Mouse (Mus musculus) lung, adult 2 months (tissue): ENCODE measurements around the gene Thap4. TPM values are rescaled to one million over a fixed set of nuclear protein-coding genes. Genes with fewer than 3 reads are reported as not detected.

Source experiments
- DNase-seq: peaks from one replicate; pipeline ENCODE4 v3.0.0; 2022
- H3K4me1 ChIP-seq: fragments of 200-500 bp; 2 replicates; pipeline ENCODE4 v1.6.1; 2011; ENCODE audit warnings: low read length; ENCODE audit not compliant: control insufficient read depth, insufficient read depth
- H3K4me3 ChIP-seq: fragments of 200-500 bp; replicated peaks from 2 replicates; pipeline ENCODE3; 2011; ENCODE audit warnings: low read depth, mild to moderate bottlenecking, control low read depth, low read length; ENCODE audit errors: extremely low read depth
- CTCF ChIP-seq: fragments of 200-500 bp; IDR thresholded peaks from 2 replicates; pipeline ENCODE4 v1.5.1; 2011; ENCODE audit warnings: mild to moderate bottlenecking, low read length, control low read depth; ENCODE audit not compliant: insufficient read depth
- POLR2A ChIP-seq: fragments of 200-500 bp; IDR thresholded peaks from 2 replicates; pipeline ENCODE4 v1.6.1; 2011; ENCODE audit warnings: low read depth, mild to moderate bottlenecking, control low read depth, low read length, borderline replicate concordance; ENCODE audit errors: extremely low read depth
- WGBS: fragments of 180-500 bp; shearing (Covaris S2); methylation state at CpG from one replicate; pipeline ENCODE4 v1.1.7; 2018; 5-methylcytosine and 5-hydroxymethylcytosine counted together
- polyA plus RNA-seq: library from polyadenylated mRNA; depleted of rRNA; stranded (reverse); fragments of >200 nt; gene quantifications from 2 replicates; pipeline ENCODE4 v1.2.3, GENCODE M21; 2012

Thap4 gene
- polyA plus RNA-seq, 1 experiment = 29.3 TPM

GRCm38 (mm10) chr1:93751290-93751689, 3.4 kb downstream of the Thap4 start, which contains the start of gene Atg4b:
Gene Atg4b (plus strand): TSS chr1:93751500.
- 86% methylated on average over 6 of the region's 6 CpGs for WGBS
- DNase-seq = no peak
- TF ChIP-seq CTCF (no peak), POLR2A (no peak)
- H3K4me1 ChIP-seq = peaks cover 6% of the 10 kb centered on the region
- no peak within 1 kb of the TSS for H3K4me3 ChIP-seq

GRCm38 (mm10) chr1:93748539-93748938, 6.1 kb downstream of the Thap4 start:
- 70% methylated on average over 1 of the region's 1 CpGs for WGBS
- Histone ChIP-seq H3K4me3 (no peak overlapping the region), H3K4me1 (peaks cover 1% of the 10 kb centered on the region)
- no peak for DNase-seq
- TF ChIP-seq POLR2A (no peak), CTCF (no peak)

- WGBS = 77% methylated on average over 5 of the region's 5 CpGs
- TF ChIP-seq CTCF (no peak), POLR2A (no peak)
- Histone ChIP-seq H3K4me3 (no peak overlapping the region), H3K4me1 (peaks cover 3% of the 10 kb centered on the region; the same call in 1 of the 2 replicates)
- DNase-seq = no peak
These were observed 8.5 kb downstream of the Thap4 start for GRCm38 (mm10) chr1:93746179-93746578.

GRCm38 (mm10) chr1:93742910-93743309, 11.8 kb downstream of the Thap4 start:
- peaks cover 3% of the 10 kb centered on the region; the same call in 1 of the 2 replicates for H3K4me1 ChIP-seq
- H3K4me3 ChIP-seq = no peak overlapping the region
- TF ChIP-seq CTCF = no peak
- DNase-seq = no peak

GRCm38 (mm10) chr1:93741987-93742386, 12.7 kb downstream of the Thap4 start:
- WGBS = 54% methylated on average over 4 of the region's 4 CpGs
- TF ChIP-seq CTCF (no peak), POLR2A (no peak)
- Histone ChIP-seq H3K4me3 (no peak overlapping the region), H3K4me1 (peaks cover 3% of the 10 kb centered on the region; the same call in 1 of the 2 replicates)
- DNase-seq = no peak

GRCm38 (mm10) chr1:93740671-93741070, 14.0 kb downstream of the Thap4 start:
- Histone ChIP-seq H3K4me3 (no peak overlapping the region), H3K4me1 (peaks cover 3% of the 10 kb centered on the region; the same call in 1 of the 2 replicates)
- no peak for DNase-seq
- TF ChIP-seq CTCF = no peak
- TF ChIP-seq POLR2A = no peak
- WGBS = 92% methylated on average over 2 of the region's 2 CpGs

- Histone ChIP-seq H3K4me3 (no peak overlapping the region), H3K4me1 (peaks cover 3% of the 10 kb centered on the region; the same call in 1 of the 2 replicates)
- DNase-seq = no peak
- no peak for TF ChIP-seq POLR2A
- no peak for TF ChIP-seq CTCF
- WGBS = 95% methylated on average over 5 of the region's 5 CpGs
These were observed 17.0 kb downstream of the Thap4 start for GRCm38 (mm10) chr1:93737711-93738110.

- no peaks in the 10 kb centered on the region; the same call in 1 of the 2 replicates for H3K4me1 ChIP-seq
- H3K4me3 ChIP-seq = no peak overlapping the region
- DNase-seq = no peak
- WGBS = 83% methylated on average over 3 of the region's 3 CpGs
- TF ChIP-seq POLR2A (no peak), CTCF (no peak)
These were observed 18.8 kb downstream of the Thap4 start for GRCm38 (mm10) chr1:93735859-93736258.

- Histone ChIP-seq H3K4me3 (no peak overlapping the region), H3K4me1 (no peaks in the 10 kb centered on the region; the same call in 1 of the 2 replicates)
- no peak for DNase-seq
- no peak for TF ChIP-seq POLR2A
- TF ChIP-seq CTCF = no peak
- 44% methylated on average over 3 of the region's 3 CpGs for WGBS
These were observed 22.8 kb downstream of the Thap4 start for GRCm38 (mm10) chr1:93731880-93732281.

GRCm38 (mm10) chr1:93731103-93731502, 23.6 kb downstream of the Thap4 start:
- no peak overlapping the region for H3K4me3 ChIP-seq

More at GRCm38 (mm10) chr1:93731103-93731502, 23.6 kb downstream of the Thap4 start:
- no peak for DNase-seq
- no peaks in the 10 kb centered on the region; the same call in 1 of the 2 replicates for H3K4me1 ChIP-seq
- TF ChIP-seq CTCF = no peak
- no peak for TF ChIP-seq POLR2A
- WGBS = 79% methylated on average over 5 of the region's 5 CpGs
